In genomic region chr2:127133621-127134461, GRCm38 (mm10) we compare ENCODE assay signal across 7 mouse cellular contexts. TPM values are rescaled to one million over a fixed set of nuclear protein-coding genes. Genes with fewer than 3 reads are reported as not detected.
DNase-seq lines count a peak whose midpoint lies in the region; ATAC-seq lines count a peak whose summit lies in the region.

Gene Ncaph, minus strand, starts transcription at chr2:127133954.

- peaks cover 28% of the 10 kb centered on the region for H3K36me3 ChIP-seq in embryonic facial prominence, embryonic 10.5 days (replicated peaks)
- no peaks in the 10 kb centered on the region for H3K36me3 ChIP-seq in limb, embryonic 11.5 days (ENCODE audit: control insufficient read depth, insufficient read depth, low read length)
- H3K36me3 ChIP-seq in midbrain, embryonic 14.5 days (ENCODE audit: control insufficient read depth, insufficient read depth, low read length): no peaks in the 10 kb centered on the region

- H3K27ac ChIP-seq in embryonic facial prominence, embryonic 10.5 days (replicated peaks): peak within 1 kb of the TSS; percentile 98
- H3K27ac ChIP-seq in limb, embryonic 11.5 days (replicated peaks; ENCODE audit: low read depth, low read length): peak within 1 kb of the TSS; percentile 76
- H3K27ac ChIP-seq in midbrain, embryonic 14.5 days (replicated peaks; ENCODE audit: low read depth, low read length): peak within 1 kb of the TSS; percentile 74

- H3K9me3 ChIP-seq in embryonic facial prominence, embryonic 10.5 days: no peaks in the 10 kb centered on the region
- no peaks in the 10 kb centered on the region for H3K9me3 ChIP-seq in limb, embryonic 11.5 days (ENCODE audit: control insufficient read depth, low read length)
- no peaks in the 10 kb centered on the region for H3K9me3 ChIP-seq in midbrain, embryonic 14.5 days (ENCODE audit: control insufficient read depth, low read length)

- WGBS in embryonic facial prominence, embryonic 10.5 days: 2% methylated on average over 57 of the region's 57 CpGs
- 2% methylated on average over 57 of the region's 57 CpGs for WGBS in limb, embryonic 11.5 days
- WGBS in midbrain, embryonic 14.5 days: 1% methylated on average over 57 of the region's 57 CpGs

- peak; percentile 98 for DNase-seq in adrenal gland, postnatal 10 days
- DNase-seq in embryonic facial prominence, embryonic 10.5 days (ENCODE audit: low spot score): peak; percentile 93
- peak; percentile 99 for DNase-seq in heart, adult 11 months
- peak; percentile 95 for DNase-seq in kidney, adult 18-20 months
- DNase-seq in limb, embryonic 11.5 days (ENCODE audit: low spot score): peak; percentile 96
- peak; percentile 97 for DNase-seq in midbrain, embryonic 14.5 days
- DNase-seq in spleen, adult 18-20 months: peak; percentile 89 to 98

- peak; percentile 80 for ATAC-seq in limb, embryonic 11.5 days (ENCODE audit: insufficient number of reproducible peaks, low FRiP score, low TSS enrichment, low read depth)
- ATAC-seq in midbrain, embryonic 14.5 days (ENCODE audit: low FRiP score, low TSS enrichment): peak; percentile 89

- H3K27me3 ChIP-seq in embryonic facial prominence, embryonic 10.5 days (replicated peaks; ENCODE audit: low read depth, poor library complexity, severe bottlenecking): no peaks in the 10 kb centered on the region
- H3K27me3 ChIP-seq in limb, embryonic 11.5 days (ENCODE audit: control insufficient read depth, insufficient read depth, low read length): no peaks in the 10 kb centered on the region
- H3K27me3 ChIP-seq in midbrain, embryonic 14.5 days (ENCODE audit: control insufficient read depth, insufficient read depth, low read length): no peaks in the 10 kb centered on the region

- peak within 1 kb of the TSS; percentile 44 for H3K4me2 ChIP-seq in limb, embryonic 11.5 days (ENCODE audit: low read depth, severe bottlenecking)
- H3K4me2 ChIP-seq in midbrain, embryonic 14.5 days (ENCODE audit: low read length): peak within 1 kb of the TSS; percentile 78

- peaks cover 38% of the 10 kb centered on the region for H3K4me1 ChIP-seq in embryonic facial prominence, embryonic 10.5 days
- H3K4me1 ChIP-seq in limb, embryonic 11.5 days (ENCODE audit: control insufficient read depth, insufficient read depth, low read length): peaks cover 9% of the 10 kb centered on the region
- peaks cover 8% of the 10 kb centered on the region for H3K4me1 ChIP-seq in midbrain, embryonic 14.5 days (ENCODE audit: control insufficient read depth, insufficient read depth, low read length)

- peak within 1 kb of the TSS; percentile 89 for H3K4me3 ChIP-seq in embryonic facial prominence, embryonic 10.5 days
- H3K4me3 ChIP-seq in limb, embryonic 11.5 days (ENCODE audit: low read depth, low read length): peak within 1 kb of the TSS; percentile 85
- H3K4me3 ChIP-seq in midbrain, embryonic 14.5 days (replicated peaks; ENCODE audit: low read depth, low read length): peak within 1 kb of the TSS; percentile 77

- H3K9ac ChIP-seq in limb, embryonic 11.5 days (ENCODE audit: low read length): peak within 1 kb of the TSS; percentile 75
- H3K9ac ChIP-seq in midbrain, embryonic 14.5 days (replicated peaks; ENCODE audit: low read length): peak within 1 kb of the TSS; percentile 64

RNA-seq across cellular contexts. Expression of gene Ncaph, which starts in this region (rescaled TPM):
- 10 to 100 TPM; 15.8 to 18.3 TPM for total RNA-seq in adrenal gland, postnatal 10 days (2021)
- polyA plus RNA-seq in embryonic facial prominence, embryonic 10.5 days (2016; fragmentation: Nextera tagmentation; extraction: Ambion mirVana): 116 and 117 TPM in 2 replicates
- polyA plus RNA-seq in limb, embryonic 11.5 days (2014; fragmentation: Nextera tagmentation; extraction: Ambion mirVana): 130 and 144 TPM in 2 replicates
- polyA plus RNA-seq in midbrain, embryonic 14.5 days (2014; fragmentation: Nextera tagmentation; extraction: Ambion mirVana): 10.7 and 19.6 TPM in 2 replicates

Comparison
In these comparisons a context has a peak if more than half of its experiments do, and no peak if none do; other contexts are left out.
1. Peak in every context shown above with its lines: DNase-seq, ATAC-seq, H3K4me3 ChIP-seq and H3K27ac ChIP-seq.